Mouse (Mus musculus) urinary bladder, adult 2 months (tissue): ENCODE data around the gene Polr3gl. TPM values are rescaled to one million over a fixed set of nuclear protein-coding genes. Genes with fewer than 3 reads are reported as not detected.

Experiments used
- polyA plus RNA-seq: library from polyadenylated mRNA; depleted of rRNA; stranded (reverse); fragments of >200 nt; gene quantifications from 2 replicates; pipeline ENCODE4 v1.2.3, GENCODE M21; 2012; rRNA removed

Polr3gl gene
- polyA plus RNA-seq, 1 experiment, result 44.4 TPM

Other genes with a start within 250 kb of the Polr3gl start
- 0.15 and 0.29 TPM in 2 replicates for gene BC107364, start 141.9 kb downstream of the Polr3gl start, polyA plus RNA-seq
- 0.09 and 0.11 TPM in 2 replicates for gene Hfe2, start 69.0 kb downstream of the Polr3gl start, polyA plus RNA-seq
- gene Txnip, start 36.2 kb downstream of the Polr3gl start, polyA plus RNA-seq, result 712 and 742 TPM in 2 replicates
- gene Gm16253, start 17.2 kb downstream of the Polr3gl start, polyA plus RNA-seq, result not detected in 2 replicates
- 0.70 and 1.1 TPM in 2 replicates for gene Ankrd34a, start 2.5 kb upstream of the Polr3gl start, polyA plus RNA-seq
- 57.6 and 66.0 TPM in 2 replicates for gene Lix1l, start 7.0 kb upstream of the Polr3gl start, polyA plus RNA-seq
- gene Rbm8a, start 35.8 kb upstream of the Polr3gl start, polyA plus RNA-seq, result 31.0 and 41.8 TPM in 2 replicates
- gene Pex11b, start 41.2 kb upstream of the Polr3gl start, polyA plus RNA-seq, result 40.6 and 50.2 TPM in 2 replicates
- gene Gm42957, start 41.3 kb upstream of the Polr3gl start, polyA plus RNA-seq, result 0.08 and 0.09 TPM in 2 replicates
- gene Itga10, start 51.4 kb upstream of the Polr3gl start, polyA plus RNA-seq, result 3.5 and 3.8 TPM in 2 replicates
- 9.5 TPM in 2 replicates for gene Ankrd35, start 76.0 kb upstream of the Polr3gl start, polyA plus RNA-seq
- gene Pias3, start 102.2 kb upstream of the Polr3gl start, polyA plus RNA-seq, result 45.8 and 47.6 TPM in 2 replicates
- gene Nudt17, start 114.4 kb upstream of the Polr3gl start, polyA plus RNA-seq, result 2.5 and 2.9 TPM in 2 replicates
- gene Polr3c, start 133.4 kb upstream of the Polr3gl start, polyA plus RNA-seq, result 32.7 and 35.8 TPM in 2 replicates
- 29.3 and 31.0 TPM in 2 replicates for gene Rnf115, start 133.5 kb upstream of the Polr3gl start, polyA plus RNA-seq
- gene Pdzk1, start 235.1 kb upstream of the Polr3gl start, polyA plus RNA-seq, result 0.04 TPM in 1 of 2 replicates, not detected in the other
- gene Cd160, start 235.2 kb upstream of the Polr3gl start, polyA plus RNA-seq, result 0.29 and 0.78 TPM in 2 replicates